Mouse (Mus musculus) testis, adult 2 months (tissue): Measurements from ENCODE around the gene Ube2n.

Source experiments
- CTCF ChIP-seq: fragments of 200-500 bp; IDR thresholded peaks from 2 replicates; pipeline ENCODE4 v1.5.1; 2012; ENCODE audit warnings: low read depth, mild to moderate bottlenecking, inconsistent platforms, low read length, moderate library complexity; ENCODE audit not compliant: control insufficient read depth, insufficient read depth, insufficient replicate concordance
- POLR2A ChIP-seq: fragments of 200-500 bp; IDR thresholded peaks from 2 replicates; pipeline ENCODE4 v1.6.1; 2012; ENCODE audit warnings: low read depth, mild to moderate bottlenecking, inconsistent platforms, low read length, moderate library complexity; ENCODE audit not compliant: control insufficient read depth

DNA sequence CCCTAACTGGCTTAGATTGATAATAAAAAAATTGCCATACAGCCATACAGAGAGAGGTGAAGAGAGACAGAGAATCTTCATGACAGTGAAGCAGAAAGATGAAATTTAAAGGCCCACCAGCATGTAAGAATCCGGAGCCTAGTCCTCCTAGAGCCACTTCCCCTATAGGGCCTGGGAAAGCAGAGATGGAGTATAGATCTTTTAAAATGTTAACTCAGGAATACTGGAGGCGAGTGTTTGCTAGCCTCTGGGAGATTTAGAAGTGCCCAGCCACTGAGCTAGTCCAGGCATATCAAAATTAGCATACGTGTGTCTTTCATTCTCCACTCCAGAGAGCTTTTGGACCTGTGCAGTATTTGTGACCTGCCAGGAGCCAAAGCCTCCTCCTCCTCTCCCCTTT, 5.7 kb upstream of the Ube2n start:
- no peak for TF ChIP-seq CTCF
- TF ChIP-seq POLR2A = no peak
